Mouse (Mus musculus): ENCODE results near the gene Apoc3. TPM values are rescaled to one million over a fixed set of nuclear protein-coding genes. Genes with fewer than 3 reads are reported as not detected.

Apoc3 gene
- total and polyA plus RNA-seq, 3 experiments = 0.33 TPM; not detected in 2

GRCm38 (mm10) chr9:46186387-46186786, 49.0 kb downstream of the Apoc3 start:
- peaks cover 14% of the 10 kb centered on the region for H3K4me1 ChIP-seq (ENCODE audit: insufficient read depth, low read depth, low read length)

GRCm38 (mm10) chr9:46185191-46185590, 50.2 kb downstream of the Apoc3 start:
- DNase-seq (ENCODE audit: low spot score) = no peak
- Histone ChIP-seq H3K36me3 (replicated peaks) (peaks cover 86% of the 10 kb centered on the region), H3K4me3 (ENCODE audit: low read depth, low read length) (no peak overlapping the region)

More at GRCm38 (mm10) chr9:46186387-46186786, 49.0 kb downstream of the Apoc3 start:
- DNase-seq (ENCODE audit: low spot score) (no peak), ATAC-seq (ENCODE audit: extremely low read depth, insufficient number of reproducible peaks, low FRiP score, poor library complexity, severe bottlenecking) (no peak)
- no peaks in the 10 kb centered on the region for H3K27me3 ChIP-seq (ENCODE audit: insufficient read depth, low read length)
- peaks cover 86% of the 10 kb centered on the region for H3K36me3 ChIP-seq (replicated peaks)
- TF ChIP-seq CTCF (IDR thresholded peaks at IDR 0.05; ENCODE audit: low read depth, low read length) = peak; percentile 15; the same call in 1 of the 2 replicates
- no peak for TF ChIP-seq GATA2 (IDR thresholded peaks at IDR 0.05; ENCODE audit: borderline replicate concordance, low read depth, low read length)
- no peaks in the 10 kb centered on the region for H3K9me3 ChIP-seq (replicated peaks)
- H3K4me3 ChIP-seq (ENCODE audit: low read depth, low read length) = no peak overlapping the region

GRCm38 (mm10) chr9:46184542-46184941, 50.9 kb downstream of the Apoc3 start:
- Histone ChIP-seq H3K9me3 (replicated peaks) (no peaks in the 10 kb centered on the region), H3K4me3 (ENCODE audit: low read depth, low read length) (no peak overlapping the region), H3K4me1 (ENCODE audit: insufficient read depth, low read depth, low read length) (peaks cover 15% of the 10 kb centered on the region), H3K36me3 (replicated peaks) (peaks cover 87% of the 10 kb centered on the region), H3K27me3 (ENCODE audit: insufficient read depth, low read length) (no peaks in the 10 kb centered on the region)
- DNase-seq (ENCODE audit: low spot score) (no peak), ATAC-seq (ENCODE audit: extremely low read depth, insufficient number of reproducible peaks, low FRiP score, poor library complexity, severe bottlenecking) (no peak)
- TF ChIP-seq CTCF (IDR thresholded peaks at IDR 0.05; ENCODE audit: low read depth, low read length) (no peak), GATA1 (IDR thresholded peaks at IDR 0.05; ENCODE audit: borderline replicate concordance, low read length) (no peak), GATA2 (IDR thresholded peaks at IDR 0.05; ENCODE audit: borderline replicate concordance, low read depth, low read length) (no peak), POLR2AphosphoS5 (IDR thresholded peaks at IDR 0.05; ENCODE audit: insufficient replicate concordance, low read depth, low read length) (no peak), TAL1 (conservative IDR thresholded peaks at IDR 0.05; ENCODE audit: low read depth, low read length) (no peak)

More at GRCm38 (mm10) chr9:46185191-46185590, 50.2 kb downstream of the Apoc3 start:
- Histone ChIP-seq H3K4me1 (ENCODE audit: insufficient read depth, low read depth, low read length) (peaks cover 12% of the 10 kb centered on the region), H3K27me3 (ENCODE audit: insufficient read depth, low read length) (no peaks in the 10 kb centered on the region), H3K9me3 (replicated peaks) (no peaks in the 10 kb centered on the region)
- TF ChIP-seq TAL1 (conservative IDR thresholded peaks at IDR 0.05; ENCODE audit: low read depth, low read length) = no peak
- TF ChIP-seq CTCF (IDR thresholded peaks at IDR 0.05; ENCODE audit: low read depth, low read length) = peak; percentile 40; the same call in 1 of the 2 replicates
- no peak for TF ChIP-seq GATA1 (IDR thresholded peaks at IDR 0.05; ENCODE audit: borderline replicate concordance, low read length)
- TF ChIP-seq GATA2 (IDR thresholded peaks at IDR 0.05; ENCODE audit: borderline replicate concordance, low read depth, low read length) = no peak
- no peak for TF ChIP-seq POLR2AphosphoS5 (IDR thresholded peaks at IDR 0.05; ENCODE audit: insufficient replicate concordance, low read depth, low read length)
- 0 out of 2 replicates have a peak, but pooled peaks have one; percentile 28 for ATAC-seq (ENCODE audit: extremely low read depth, insufficient number of reproducible peaks, low FRiP score, poor library complexity, severe bottlenecking)

Other genes starting within 250 kb of the Apoc3 start
- gene Pafah1b2, start 222.9 kb downstream of the Apoc3 start, total RNA-seq (2014; fragmentation: Nextera tagmentation) = 61.1 and 65.5 TPM in 2 replicates
- gene Pafah1b2, start 222.9 kb downstream of the Apoc3 start, total RNA-seq (2017) = 96.7 and 134 TPM in 2 replicates
- 126 and 154 TPM in 2 replicates for gene Pafah1b2, start 222.9 kb downstream of the Apoc3 start, polyA plus RNA-seq (2012)
- gene Sik3, start 222.8 kb downstream of the Apoc3 start, total RNA-seq (2014; fragmentation: Nextera tagmentation) = 99.0 and 111 TPM in 2 replicates
- gene Sik3, start 222.8 kb downstream of the Apoc3 start, total RNA-seq (2017) = 30.1 and 30.5 TPM in 2 replicates
- gene Sik3, start 222.8 kb downstream of the Apoc3 start, polyA plus RNA-seq (2012) = 41.8 and 49.1 TPM in 2 replicates
- not detected in 2 replicates for gene Apoa1, start 7.1 kb downstream of the Apoc3 start, total RNA-seq (2014; fragmentation: Nextera tagmentation)
- not detected in 2 replicates for gene Apoa1, start 7.1 kb downstream of the Apoc3 start, total RNA-seq (2017)
- 0.41 and 1.5 TPM in 2 replicates for gene Apoa1, start 7.1 kb downstream of the Apoc3 start, polyA plus RNA-seq (2012)
- gene Apoa4, start 5.1 kb upstream of the Apoc3 start, total RNA-seq (2014; fragmentation: Nextera tagmentation) = not detected in 2 replicates
- not detected in 2 replicates for gene Apoa4, start 5.1 kb upstream of the Apoc3 start, total RNA-seq (2017)
- gene Apoa4, start 5.1 kb upstream of the Apoc3 start, polyA plus RNA-seq (2012) = 0.03 TPM in 1 of 2 replicates, not detected in the other
- gene Apoa5, start 33.0 kb upstream of the Apoc3 start, total RNA-seq (2014; fragmentation: Nextera tagmentation) = not detected in 2 replicates
- gene Apoa5, start 33.0 kb upstream of the Apoc3 start, total RNA-seq (2017) = 0.16 TPM in 1 of 2 replicates, not detected in the other
- gene Apoa5, start 33.0 kb upstream of the Apoc3 start, polyA plus RNA-seq (2012) = not detected in 2 replicates
- 52.0 and 83.0 TPM in 2 replicates for gene Zpr1, start 37.4 kb upstream of the Apoc3 start, total RNA-seq (2014; fragmentation: Nextera tagmentation)
- gene Zpr1, start 37.4 kb upstream of the Apoc3 start, total RNA-seq (2017) = 43.0 and 45.1 TPM in 2 replicates
- 35.7 and 54.3 TPM in 2 replicates for gene Zpr1, start 37.4 kb upstream of the Apoc3 start, polyA plus RNA-seq (2012)
- 22.6 and 27.6 TPM in 2 replicates for gene Bud13, start 47.4 kb upstream of the Apoc3 start, total RNA-seq (2014; fragmentation: Nextera tagmentation)
- 18.2 and 19.8 TPM in 2 replicates for gene Bud13, start 47.4 kb upstream of the Apoc3 start, total RNA-seq (2017)
- 20.1 and 23.4 TPM in 2 replicates for gene Bud13, start 47.4 kb upstream of the Apoc3 start, polyA plus RNA-seq (2012)
- not detected in 2 replicates for gene 4931429L15Rik, start 84.3 kb upstream of the Apoc3 start, total RNA-seq (2014; fragmentation: Nextera tagmentation)
- gene 4931429L15Rik, start 84.3 kb upstream of the Apoc3 start, total RNA-seq (2017) = not detected in 2 replicates
- not detected in 2 replicates for gene 4931429L15Rik, start 84.3 kb upstream of the Apoc3 start, polyA plus RNA-seq (2012)

Data from G1E (cell line).